Mouse (Mus musculus): ENCODE measurements around the gene Dab2ip. TPM values are rescaled to one million over a fixed set of nuclear protein-coding genes. Genes with fewer than 3 reads are reported as not detected.

The Dab2ip gene
- total and polyA plus RNA-seq, 3 experiments: 34.5 to 47.9 (median 45.6) TPM

DNA sequence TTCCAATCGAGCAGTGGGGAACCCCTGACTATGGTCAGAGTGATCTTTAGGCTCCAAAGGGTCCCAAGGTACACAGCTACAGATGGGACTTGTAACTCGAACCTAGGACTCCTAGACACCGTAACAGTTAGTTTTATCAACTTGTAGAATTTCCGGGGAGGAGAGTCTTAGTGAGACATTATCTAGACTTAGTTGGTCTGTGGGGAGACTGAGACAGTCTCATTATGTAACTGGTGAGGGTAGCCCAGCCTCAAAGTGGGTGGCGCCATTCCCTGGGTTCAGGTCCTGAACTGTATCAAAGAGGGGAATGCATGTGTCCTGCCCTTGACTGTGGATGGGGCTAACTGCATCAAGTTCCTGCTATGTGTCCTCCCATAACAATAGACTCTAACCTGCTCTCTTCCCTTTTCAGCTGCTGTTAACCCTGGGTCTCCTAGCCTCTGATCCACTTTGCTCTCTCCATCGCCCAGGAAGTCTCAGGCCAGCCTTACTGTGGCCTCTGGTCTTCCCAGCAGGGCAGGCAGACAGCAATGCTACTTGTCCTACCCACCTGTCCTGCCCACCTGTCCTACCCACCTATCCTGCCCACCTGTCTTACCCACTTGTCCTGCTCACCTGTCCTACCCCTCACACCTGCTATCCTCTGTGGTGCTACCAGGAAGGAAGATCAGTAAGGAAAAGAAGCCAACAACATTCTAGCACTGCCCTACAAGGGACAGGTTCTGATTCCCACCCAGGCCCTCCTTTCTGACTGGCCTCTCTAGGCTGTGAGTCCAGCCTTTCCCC is 7.2 kb downstream of the Dab2ip start:
- 89% methylated on average over 6 of the region's 6 CpGs for WGBS
- Histone ChIP-seq H3K36me3 (ENCODE audit: control insufficient read depth, insufficient read depth, low read length) (no peaks in the 10 kb centered on the region), H3K27ac (no peak overlapping the region), H3K27me3 (ENCODE audit: control insufficient read depth, insufficient read depth, low read length) (no peaks in the 10 kb centered on the region), H3K4me3 (no peak overlapping the region), H3K9ac (ENCODE audit: low read depth, low read length) (no peak overlapping the region), H3K79me2 (replicated peaks; ENCODE audit: control insufficient read depth, insufficient read depth, low read length) (no peaks in the 10 kb centered on the region), H3K4me1 (ENCODE audit: control insufficient read depth, insufficient read depth, low read length) (peaks cover 5% of the 10 kb centered on the region)
- TF ChIP-seq POLR2A (IDR thresholded peaks at IDR 0.05; ENCODE audit: insufficient read depth, low read depth, low read length) (no peak), CTCF (IDR thresholded peaks at IDR 0.05) (no peak), EP300 (IDR thresholded peaks at IDR 0.05; ENCODE audit: insufficient read depth, low read depth, low read length) (no peak)
- intact Hi-C loops (cut with DNase I): no loop called here
- DNase-seq: no peak

DNA sequence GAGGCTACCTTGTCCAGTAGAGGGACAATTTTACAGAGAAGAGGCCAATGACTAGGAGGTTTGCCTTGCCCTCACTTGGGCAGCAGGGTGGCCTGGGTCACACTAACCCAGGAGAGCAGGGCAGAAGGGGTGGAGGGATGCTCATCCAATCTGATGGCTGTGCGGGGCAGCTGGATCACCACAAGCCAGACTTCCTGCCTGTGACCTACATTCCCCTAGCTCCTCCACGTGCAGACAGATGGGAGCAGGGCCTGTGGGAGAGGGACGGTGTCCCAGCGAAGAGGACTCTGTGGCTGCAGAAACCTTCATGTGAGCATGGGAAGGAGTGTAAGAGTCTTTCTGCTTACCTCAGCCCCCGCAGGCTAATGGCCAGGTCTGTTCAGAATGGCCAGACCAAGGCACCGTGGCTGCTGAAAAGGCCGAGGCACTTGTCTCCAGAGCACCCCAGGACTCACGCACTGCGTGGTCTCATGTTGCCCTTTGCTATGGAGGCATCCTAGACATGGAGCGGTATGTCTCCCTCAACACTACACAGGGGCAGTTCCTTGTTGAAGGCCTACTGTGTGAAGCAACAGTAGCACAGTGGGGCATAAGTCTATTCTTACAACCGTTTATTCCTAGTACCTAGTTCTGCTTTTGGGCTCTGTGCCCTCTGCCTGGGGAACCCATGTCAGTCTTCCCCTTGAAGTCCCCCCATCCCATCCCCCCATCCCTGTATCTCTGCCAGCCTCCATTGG is 9.1 kb downstream of the Dab2ip start:
- TF ChIP-seq EP300 (IDR thresholded peaks at IDR 0.05; ENCODE audit: insufficient read depth, low read depth, low read length) (no peak), CTCF (IDR thresholded peaks at IDR 0.05) (no peak), POLR2A (IDR thresholded peaks at IDR 0.05; ENCODE audit: insufficient read depth, low read depth, low read length) (no peak)
- Histone ChIP-seq H3K4me3 (no peak overlapping the region), H3K4me1 (ENCODE audit: control insufficient read depth, insufficient read depth, low read length) (peaks cover 8% of the 10 kb centered on the region), H3K27me3 (ENCODE audit: control insufficient read depth, insufficient read depth, low read length) (no peaks in the 10 kb centered on the region), H3K36me3 (ENCODE audit: control insufficient read depth, insufficient read depth, low read length) (no peaks in the 10 kb centered on the region), H3K9ac (ENCODE audit: low read depth, low read length) (no peak overlapping the region), H3K27ac (no peak overlapping the region), H3K79me2 (replicated peaks; ENCODE audit: control insufficient read depth, insufficient read depth, low read length) (no peaks in the 10 kb centered on the region)
- DNase-seq: peak in 1 of 2 experiments; percentile 35
- 67% methylated on average over 11 of the region's 11 CpGs for WGBS
- intact Hi-C loops (cut with DNase I): no loop called here

DNA sequence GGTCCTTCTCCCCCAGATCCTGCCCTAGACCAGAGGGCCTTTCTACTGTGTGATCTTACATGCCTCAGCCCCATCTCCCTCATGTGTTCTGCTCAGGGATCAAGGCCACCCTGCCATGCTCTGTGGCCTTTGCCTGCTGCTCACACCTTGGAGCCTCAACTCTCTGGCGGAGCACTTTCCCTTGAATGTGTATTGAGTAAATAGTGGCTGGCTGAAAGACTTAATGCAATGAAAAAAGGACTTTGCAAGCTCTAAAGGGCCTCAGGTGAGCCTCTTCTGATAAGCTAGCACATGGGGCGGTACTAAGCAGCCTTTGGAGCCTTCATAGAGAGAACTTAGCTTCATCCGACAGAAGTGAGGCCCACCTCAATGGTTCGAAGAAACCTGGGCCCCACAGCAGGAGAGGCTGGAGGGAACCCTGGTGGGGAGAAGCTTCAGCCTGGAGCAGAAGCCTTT is 9.7 kb downstream of the Dab2ip start:
- H3K9ac ChIP-seq (ENCODE audit: low read depth, low read length): no peak overlapping the region
- WGBS: over 99% methylated on average over 4 of the region's 4 CpGs
- intact Hi-C loops (cut with DNase I): no loop called here
- no peaks in the 10 kb centered on the region for H3K27me3 ChIP-seq (ENCODE audit: control insufficient read depth, insufficient read depth, low read length)
- DNase-seq: no peak
- peaks cover 8% of the 10 kb centered on the region for H3K4me1 ChIP-seq (ENCODE audit: control insufficient read depth, insufficient read depth, low read length)
- no peaks in the 10 kb centered on the region for H3K79me2 ChIP-seq (replicated peaks; ENCODE audit: control insufficient read depth, insufficient read depth, low read length)
- no peaks in the 10 kb centered on the region for H3K36me3 ChIP-seq (ENCODE audit: control insufficient read depth, insufficient read depth, low read length)
- H3K27ac ChIP-seq: no peak overlapping the region
- TF ChIP-seq CTCF (IDR thresholded peaks at IDR 0.05): no peak
- no peak for TF ChIP-seq POLR2A (IDR thresholded peaks at IDR 0.05; ENCODE audit: insufficient read depth, low read depth, low read length)
- no peak for TF ChIP-seq EP300 (IDR thresholded peaks at IDR 0.05; ENCODE audit: insufficient read depth, low read depth, low read length)
- H3K4me3 ChIP-seq: no peak overlapping the region

DNA sequence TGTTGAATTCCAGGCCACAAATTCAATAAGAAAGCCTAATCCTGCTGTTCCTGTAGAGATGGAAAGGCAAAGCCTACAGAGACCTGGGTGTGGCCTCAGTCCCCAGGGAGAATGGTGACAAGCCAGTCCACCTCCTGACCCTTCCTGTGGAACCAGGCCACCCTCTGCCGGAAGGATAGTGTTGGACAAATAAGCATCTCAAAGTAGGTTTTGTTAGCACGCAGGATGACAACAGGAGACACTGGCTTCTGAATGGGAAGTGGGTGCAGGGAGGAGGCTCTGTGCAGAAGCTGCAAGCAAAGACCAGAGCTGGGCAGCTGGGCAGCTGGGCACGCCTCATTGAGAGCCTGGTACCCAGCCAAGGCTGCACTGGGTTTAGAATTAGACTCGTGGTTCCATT is 12.7 kb downstream of the Dab2ip start:
- intact Hi-C loops (cut with DNase I): no loop called here
- H3K27ac ChIP-seq: no peak overlapping the region
- no peaks in the 10 kb centered on the region for H3K27me3 ChIP-seq (ENCODE audit: control insufficient read depth, insufficient read depth, low read length)
- no peak for TF ChIP-seq POLR2A (IDR thresholded peaks at IDR 0.05; ENCODE audit: insufficient read depth, low read depth, low read length)
- TF ChIP-seq CTCF (IDR thresholded peaks at IDR 0.05): no peak; the same call in 1 of the 2 replicates
- TF ChIP-seq EP300 (IDR thresholded peaks at IDR 0.05; ENCODE audit: insufficient read depth, low read depth, low read length): no peak
- no peaks in the 10 kb centered on the region for H3K79me2 ChIP-seq (replicated peaks; ENCODE audit: control insufficient read depth, insufficient read depth, low read length)
- no peak for DNase-seq
- peaks cover 8% of the 10 kb centered on the region for H3K4me1 ChIP-seq (ENCODE audit: control insufficient read depth, insufficient read depth, low read length)
- H3K36me3 ChIP-seq (ENCODE audit: control insufficient read depth, insufficient read depth, low read length): no peaks in the 10 kb centered on the region
- no peak overlapping the region for H3K9ac ChIP-seq (ENCODE audit: low read depth, low read length)
- WGBS: 33% methylated on average over 4 of the region's 4 CpGs
- no peak overlapping the region for H3K4me3 ChIP-seq

DNA sequence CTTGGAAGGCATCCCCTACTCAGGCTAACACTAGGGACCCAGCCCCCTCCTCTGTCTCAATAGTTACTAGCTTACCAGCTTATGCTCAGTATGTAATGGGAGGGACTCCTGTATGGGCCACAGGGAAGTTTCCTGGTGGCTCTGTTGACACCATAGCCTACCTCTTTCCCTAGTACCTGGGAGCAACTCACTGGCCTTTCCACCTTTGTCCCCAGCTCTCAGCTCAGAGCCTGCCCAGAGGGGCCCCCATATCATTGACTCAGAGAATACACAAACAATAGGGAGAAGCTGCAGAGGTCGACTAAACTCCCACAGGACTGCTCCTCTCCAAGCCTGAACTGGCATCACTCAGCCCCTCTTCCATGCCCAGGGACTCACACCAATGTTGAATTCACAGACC is 16.6 kb downstream of the Dab2ip start:
- Histone ChIP-seq H3K4me3 (no peak overlapping the region), H3K27ac (no peak overlapping the region), H3K79me2 (replicated peaks; ENCODE audit: control insufficient read depth, insufficient read depth, low read length) (no peaks in the 10 kb centered on the region), H3K4me1 (ENCODE audit: control insufficient read depth, insufficient read depth, low read length) (peaks cover 3% of the 10 kb centered on the region), H3K27me3 (ENCODE audit: control insufficient read depth, insufficient read depth, low read length) (no peaks in the 10 kb centered on the region), H3K9ac (ENCODE audit: low read depth, low read length) (no peak overlapping the region), H3K36me3 (ENCODE audit: control insufficient read depth, insufficient read depth, low read length) (no peaks in the 10 kb centered on the region)
- no peak for DNase-seq
- intact Hi-C loops (cut with DNase I): no loop called here
- 48% methylated on average over 1 of the region's 1 CpGs for WGBS
- TF ChIP-seq POLR2A (IDR thresholded peaks at IDR 0.05; ENCODE audit: insufficient read depth, low read depth, low read length) (no peak), EP300 (IDR thresholded peaks at IDR 0.05; ENCODE audit: insufficient read depth, low read depth, low read length) (no peak), CTCF (IDR thresholded peaks at IDR 0.05) (no peak)

DNA sequence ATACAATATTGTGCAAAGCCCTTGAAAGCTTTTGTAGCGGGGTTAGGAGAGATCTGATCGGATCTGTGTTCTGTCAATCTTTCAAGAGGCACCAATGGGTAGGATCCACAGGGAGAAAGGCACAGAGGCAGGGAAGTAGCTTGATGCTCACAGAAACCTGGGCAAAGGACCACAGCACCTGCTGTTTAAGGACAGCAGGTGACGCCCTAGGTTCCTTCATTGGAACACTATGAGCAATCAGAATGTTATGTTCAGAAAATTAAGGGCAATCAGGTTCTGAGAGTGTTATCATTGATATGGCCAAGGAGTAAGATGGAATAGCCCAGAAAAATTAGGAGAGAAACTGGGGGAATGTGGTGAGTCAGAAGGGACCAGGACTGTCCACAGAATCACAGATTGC is 18.6 kb downstream of the Dab2ip start:
- no peak for DNase-seq
- Histone ChIP-seq H3K4me1 (ENCODE audit: control insufficient read depth, insufficient read depth, low read length) (no peaks in the 10 kb centered on the region; the same call in 1 of the 2 replicates), H3K27ac (no peak overlapping the region), H3K79me2 (replicated peaks; ENCODE audit: control insufficient read depth, insufficient read depth, low read length) (no peaks in the 10 kb centered on the region), H3K4me3 (no peak overlapping the region), H3K9ac (ENCODE audit: low read depth, low read length) (no peak overlapping the region), H3K27me3 (ENCODE audit: control insufficient read depth, insufficient read depth, low read length) (no peaks in the 10 kb centered on the region), H3K36me3 (ENCODE audit: control insufficient read depth, insufficient read depth, low read length) (no peaks in the 10 kb centered on the region)
- intact Hi-C loops (cut with DNase I): no loop called here
- TF ChIP-seq CTCF (IDR thresholded peaks at IDR 0.05) (peak; percentile 29), EP300 (IDR thresholded peaks at IDR 0.05; ENCODE audit: insufficient read depth, low read depth, low read length) (no peak)
- WGBS: 95% methylated on average over 3 of the region's 3 CpGs
